Mouse (Mus musculus) heart, adult 18-20 months (tissue): ENCODE data around the gene Zfp78. TPM values are rescaled to one million over a fixed set of nuclear protein-coding genes. Genes with fewer than 3 reads are reported as not detected.

Experiments
- DNase-seq, 2 experiments: peaks; one replicate each; pipeline ENCODE4 v3.0.0; 2021 to 2022; ENCODE audit warnings: mixed read lengths in 1 of 2
- total RNA-seq, 2 experiments: library from RNA; stranded (reverse); gene quantifications; 2 replicates each; pipeline ENCODE4 v1.2.3; 2021

Zfp78 gene
- total RNA-seq, 2 experiments from 2014 or later = 2.2 to 2.5 TPM

GRCm38 (mm10) chr7:6388971-6389370 is 25.9 kb downstream of the Zfp78 start:
- DNase-seq = no peak

- no peak for DNase-seq
Observed at GRCm38 (mm10) chr7:6389449-6389848, 26.4 kb downstream of the Zfp78 start.

GRCm38 (mm10) chr7:6397996-6398975 is 35.2 kb downstream of the Zfp78 start, which contains the start of gene Smim17:
Smim17 (plus strand) TSS chr7:6398715.
- DNase-seq = peak; percentile 52 to 67

- DNase-seq = peak; percentile 92 to 98
Observed at GRCm38 (mm10) chr7:6410043-6410442, 47.0 kb downstream of the Zfp78 start, which contains the start of gene Gm20715. Gm20715 (plus strand) TSS chr7:6410277.

- no peak for DNase-seq
Observed at GRCm38 (mm10) chr7:6414626-6415441, 51.8 kb downstream of the Zfp78 start.

- no peak for DNase-seq
Observed at GRCm38 (mm10) chr7:6415442-6415787, 52.3 kb downstream of the Zfp78 start.

- DNase-seq = no peak
Observed at GRCm38 (mm10) chr7:6419894-6420293, 56.8 kb downstream of the Zfp78 start.

- DNase-seq = no peak
Observed at GRCm38 (mm10) chr7:6429381-6429780, 66.3 kb downstream of the Zfp78 start.

GRCm38 (mm10) chr7:6430342-6430741 is 67.3 kb downstream of the Zfp78 start:
- peak; percentile 9 to 16 for DNase-seq

Other genes starting within 250 kb of the Zfp78 start
- gene Zfp787, start 207.3 kb upstream of the Zfp78 start, total RNA-seq = 10 to 100 TPM; 31.3 to 32.3 TPM
- gene Zfp444, start 191.1 kb upstream of the Zfp78 start, total RNA-seq = 10 to 100 TPM; 12.3 to 13.6 TPM
- gene Galp, start 166.2 kb upstream of the Zfp78 start, total RNA-seq = not detected
- gene Zscan5b, start 141.0 kb upstream of the Zfp78 start, total RNA-seq = not detected
- gene Epp13, start 110.6 kb upstream of the Zfp78 start, total RNA-seq = not detected
- 1 to 10 TPM; 2.7 to 3.7 TPM for gene Zfp667, start 76.7 kb upstream of the Zfp78 start, total RNA-seq
- 1 to 10 TPM; 2.9 to 3.0 TPM for gene Zfp583, start 32.0 kb upstream of the Zfp78 start, total RNA-seq
- under 1 TPM; 0.22 to 0.36 TPM for gene Gm3854, start 19.5 kb upstream of the Zfp78 start, total RNA-seq
- 1 to 10 TPM; 2.8 to 3.7 TPM for gene Zfp28, start 20.0 kb downstream of the Zfp78 start, total RNA-seq
- not detected for gene Smim17, start 35.4 kb downstream of the Zfp78 start, total RNA-seq
- gene Gm20715, start 47.0 kb downstream of the Zfp78 start, total RNA-seq = not detected
- not detected for gene Olfr1344, start 75.4 kb downstream of the Zfp78 start, total RNA-seq
- not detected for gene Olfr1336, start 92.9 kb downstream of the Zfp78 start, total RNA-seq
- not detected for gene Olfr1346, start 103.8 kb downstream of the Zfp78 start, total RNA-seq
- not detected for gene Olfr5, start 123.7 kb downstream of the Zfp78 start, total RNA-seq
- not detected for gene Olfr1347, start 136.5 kb downstream of the Zfp78 start, total RNA-seq
- gene Olfr1348, start 145.5 kb downstream of the Zfp78 start, total RNA-seq = not detected
- not detected for gene Olfr1349, start 159.7 kb downstream of the Zfp78 start, total RNA-seq
- gene Olfr1350, start 201.6 kb downstream of the Zfp78 start, total RNA-seq = not detected